Mouse (Mus musculus) lung, adult 2 months (tissue): ENCODE data around the gene Gtf3c1.

Experiments used
- CTCF ChIP-seq: fragments of 200-500 bp; IDR thresholded peaks from 2 replicates; pipeline ENCODE4 v1.5.1; 2011; ENCODE audit warnings: mild to moderate bottlenecking, low read length, control low read depth; ENCODE audit not compliant: insufficient read depth
- POLR2A ChIP-seq: fragments of 200-500 bp; IDR thresholded peaks from 2 replicates; pipeline ENCODE4 v1.6.1; 2011; ENCODE audit warnings: low read depth, mild to moderate bottlenecking, control low read depth, low read length, borderline replicate concordance; ENCODE audit errors: extremely low read depth

GRCm38 (mm10) chr7:125694056-125694455 lies 13.5 kb downstream of the Gtf3c1 start:
- TF ChIP-seq CTCF (no peak), POLR2A (no peak)
